Mouse (Mus musculus): ENCODE data around the gene Gpatch4. TPM values are rescaled to one million over a fixed set of nuclear protein-coding genes. Genes with fewer than 3 reads are reported as not detected.
A peak's percentile ranks its signal among the peaks of the same experiment; 100 is the strongest.

The Gpatch4 gene
- total RNA-seq (2021), result 10 to 100 TPM; 13.1 to 16.7 TPM
- long read RNA-seq, experiment 1, transcript Gpatch4-202 (9 exons, 1,768 nt), result major isoform, 5 of 18 reads
- long read RNA-seq, experiment 1, partial matches to known transcripts, result 0 of 18 reads
- long read RNA-seq, experiment 1, other reads (novel, unspliced or antisense), result 10 of 18 reads
- long read RNA-seq, experiment 2, transcript Gpatch4-201 (8 exons, 1,630 nt), result minor isoform, 5 of 18 reads
- long read RNA-seq, experiment 2, transcript Gpatch4-202 (9 exons, 1,768 nt), result major isoform, 9 of 18 reads
- long read RNA-seq, experiment 2, partial matches to known transcripts, result 1 of 18 reads
- long read RNA-seq, experiment 2, other reads (novel, unspliced or antisense), result 3 of 18 reads

DNA sequence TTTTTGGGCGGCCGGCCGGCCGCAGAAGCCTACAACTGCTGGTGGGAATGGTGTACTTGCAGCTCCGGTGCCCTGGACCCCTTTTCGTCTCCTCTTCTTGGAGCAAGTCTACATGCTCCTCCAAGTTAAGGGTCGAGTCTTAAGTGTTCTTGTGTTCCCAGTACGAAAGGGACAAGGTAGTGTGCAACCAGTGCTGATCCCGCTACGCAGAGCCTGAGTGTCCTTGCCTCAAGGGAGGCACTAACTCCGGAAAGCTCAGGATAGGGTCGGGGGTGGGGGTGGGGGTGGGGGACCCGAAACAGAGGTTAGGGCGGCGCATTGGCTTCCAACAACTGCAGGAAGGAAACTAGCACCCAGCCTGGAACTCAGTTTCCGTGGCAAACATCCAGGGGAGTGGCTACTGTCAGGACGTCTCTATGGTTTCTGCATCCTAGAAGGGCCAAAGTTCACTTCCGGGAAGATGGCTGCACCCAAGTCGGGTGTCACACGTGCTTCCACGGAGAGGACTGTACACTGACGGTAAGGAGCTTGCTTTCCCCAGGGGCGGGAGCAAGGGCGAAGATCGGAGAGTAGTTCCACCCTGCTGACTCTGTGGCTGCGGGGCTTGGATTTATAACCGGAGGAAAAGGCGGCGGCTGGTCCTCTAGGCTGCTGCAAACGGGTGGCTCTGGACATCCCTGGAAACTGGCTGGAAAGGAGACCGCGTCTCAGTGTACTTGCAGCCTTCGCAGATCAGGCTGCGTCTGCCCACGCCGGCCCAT lies at the start of gene Gpatch4:
Gpatch4 (plus strand) TSS at position 448 of the 761 bp plus-strand sequence.
- DNase-seq, result peak; percentile 75

DNA sequence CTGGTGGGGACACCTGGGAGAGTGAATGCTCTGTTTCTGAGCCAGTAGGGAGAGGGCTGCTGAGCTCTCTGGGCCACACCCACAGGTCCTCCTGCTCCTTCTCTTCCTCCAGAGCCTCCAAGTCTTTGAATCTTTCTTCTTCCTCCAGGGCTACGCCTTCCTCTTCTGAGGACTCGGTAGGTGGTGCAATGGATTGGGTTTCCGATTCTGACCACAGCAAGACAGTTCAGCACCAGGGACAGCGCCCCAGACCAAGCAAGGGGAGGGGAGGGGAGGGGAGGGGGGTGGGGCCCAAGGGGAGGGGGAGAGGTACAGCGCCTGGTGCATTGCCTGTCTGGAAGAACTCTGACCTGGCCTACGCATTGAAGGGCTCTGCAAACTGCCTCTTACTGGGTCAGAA lies 49.5 kb upstream of the Gpatch4 start:
- no peak for DNase-seq

DNA sequence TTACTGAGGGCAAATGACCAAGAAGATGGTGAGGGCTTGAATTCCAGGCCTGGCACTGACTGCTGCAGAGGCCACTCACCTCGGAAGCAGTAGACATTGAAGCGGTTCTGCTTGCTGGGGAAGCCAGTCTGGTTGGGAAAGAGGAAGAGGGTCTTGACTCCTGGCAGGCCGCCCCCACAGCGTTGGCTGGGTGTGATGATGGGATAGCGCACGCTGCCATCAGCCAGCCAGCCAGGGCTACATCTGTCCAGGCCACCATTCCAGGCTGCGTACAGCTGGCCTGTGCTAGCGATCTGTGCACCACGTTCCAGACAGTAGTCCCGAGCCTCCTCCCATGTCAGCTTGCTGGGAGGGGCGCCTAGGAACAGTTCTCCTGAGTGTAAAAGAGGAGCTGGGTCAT lies 47.6 kb upstream of the Gpatch4 start:
- no peak for DNase-seq

DNA sequence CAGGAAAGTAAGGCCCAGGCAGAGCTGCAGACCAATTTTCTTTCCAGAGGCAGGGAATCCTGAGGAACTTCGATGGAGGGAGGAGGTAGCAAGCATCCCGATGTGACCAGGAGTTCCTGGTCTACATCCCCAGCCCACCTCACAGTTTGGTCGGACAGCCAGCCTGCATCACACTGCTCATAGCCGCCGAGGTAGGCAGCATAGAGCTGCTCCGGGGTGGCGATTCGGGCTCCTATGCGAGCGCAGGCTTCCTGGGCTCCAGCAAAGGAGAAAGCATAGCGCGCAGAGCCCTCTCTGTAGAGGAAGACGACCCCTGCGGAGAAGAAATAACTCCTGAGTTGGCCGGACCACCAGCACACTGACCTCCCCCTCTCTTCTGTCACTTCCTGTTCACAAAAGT lies 46.5 kb upstream of the Gpatch4 start:
- DNase-seq, result no peak

DNA sequence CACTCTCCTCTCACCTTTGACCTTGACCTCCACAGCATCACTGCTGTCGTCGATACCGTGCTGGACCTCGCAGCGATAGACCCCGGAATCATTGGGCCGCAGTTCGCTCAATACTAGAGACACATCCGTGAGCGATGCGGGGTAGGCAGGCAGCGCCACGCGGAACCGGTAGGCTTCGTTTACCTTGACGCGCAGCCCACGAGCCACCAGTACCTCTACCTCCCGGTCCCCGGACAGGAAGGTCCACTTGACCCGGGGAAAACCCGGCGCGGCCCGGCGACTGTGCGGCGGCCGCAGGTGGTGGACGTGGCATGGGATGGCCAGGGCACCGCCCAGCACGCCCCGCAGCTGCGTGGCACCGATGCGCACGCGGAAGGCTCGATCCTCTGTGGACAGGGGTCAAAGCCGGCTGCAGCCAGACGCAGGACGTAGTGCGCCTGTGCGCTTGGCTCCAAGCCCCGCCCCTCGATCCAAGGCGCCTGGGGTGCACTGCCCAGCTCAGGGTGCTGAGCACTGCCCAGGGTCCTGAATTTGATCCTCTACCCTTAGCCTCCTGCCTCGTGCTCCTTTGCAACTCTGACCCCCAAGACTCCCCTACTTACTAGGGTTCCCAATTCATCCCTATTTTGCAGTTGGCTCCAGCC lies 45.8 kb upstream of the Gpatch4 start:
- DNase-seq, result no peak

DNA sequence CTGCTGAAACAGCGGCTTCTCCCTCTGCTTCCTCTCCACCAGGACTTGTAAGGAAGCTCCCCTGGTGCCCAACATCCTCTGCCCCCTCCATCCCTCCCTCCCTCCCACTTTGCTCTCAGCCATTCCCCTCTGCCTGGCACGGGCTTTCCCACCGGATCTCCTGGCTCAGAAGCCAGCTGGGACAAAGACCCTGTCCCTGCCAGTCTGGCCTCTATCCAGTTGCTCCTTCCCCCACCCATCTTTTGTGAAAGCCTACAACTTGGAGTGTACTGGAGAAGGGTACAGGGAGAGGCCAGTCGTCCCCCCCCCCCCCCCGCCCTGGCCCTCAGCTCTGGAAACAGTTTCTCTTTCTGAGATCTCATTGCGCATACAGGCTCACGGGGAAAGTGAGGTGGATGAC lies 44.2 kb upstream of the Gpatch4 start:
- DNase-seq, result no peak

DNA sequence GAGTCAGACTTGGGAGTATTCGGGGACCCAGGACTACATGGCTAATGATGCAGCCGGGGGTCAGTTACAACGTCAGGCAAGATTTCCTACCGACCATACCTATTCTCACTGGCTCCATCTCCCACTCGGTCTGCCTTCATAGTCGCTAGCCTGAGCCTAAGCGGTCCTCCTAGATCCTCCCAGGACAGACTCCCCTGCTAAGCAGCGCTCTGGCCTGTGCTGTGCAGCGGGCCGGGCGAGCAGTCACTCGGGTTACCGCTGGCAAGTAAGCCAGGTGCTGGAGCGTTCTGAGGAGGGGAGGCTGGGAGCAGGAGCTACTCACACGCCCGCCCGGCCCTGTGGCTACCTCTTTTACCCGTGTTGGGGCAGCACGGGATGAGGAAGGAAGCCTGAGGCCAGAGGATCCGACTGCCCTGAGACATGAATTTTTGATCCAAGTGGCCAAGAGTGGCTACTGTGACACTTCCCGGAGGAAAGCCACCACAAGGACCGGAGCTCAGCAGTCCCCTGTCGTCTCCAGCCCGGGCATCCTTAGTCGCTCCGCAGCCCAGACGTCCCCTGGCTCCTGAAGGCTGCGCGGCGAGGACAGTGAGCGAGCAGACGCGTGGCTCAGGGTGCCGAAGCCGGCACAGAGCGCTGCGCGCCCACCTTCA lies 43.5 kb upstream of the Gpatch4 start:
- DNase-seq, result no peak

DNA sequence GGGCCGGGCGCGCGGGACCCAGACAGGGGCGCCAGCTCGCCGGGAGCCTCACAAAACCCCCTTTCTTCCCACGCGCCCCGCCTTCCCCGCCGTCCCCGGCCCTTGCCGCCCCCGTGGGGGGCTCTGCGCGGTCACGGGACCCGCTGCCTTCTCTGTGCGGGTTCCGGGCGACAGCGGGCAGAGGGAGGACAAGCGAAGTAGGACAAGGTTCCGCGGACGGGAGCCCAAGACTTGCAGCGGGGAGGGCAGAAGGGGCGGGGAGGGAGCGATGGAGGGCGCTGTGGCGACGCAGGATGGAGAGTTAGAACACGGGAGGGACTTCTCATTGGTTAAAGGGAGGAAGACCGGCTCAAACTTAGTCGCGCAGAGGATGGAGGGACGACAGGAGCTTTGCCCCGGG lies 42.7 kb upstream of the Gpatch4 start, which contains the start of gene Bcan:
Bcan (minus strand) TSS at position 50 of the 400 bp plus-strand sequence.
- no peak for DNase-seq

DNA sequence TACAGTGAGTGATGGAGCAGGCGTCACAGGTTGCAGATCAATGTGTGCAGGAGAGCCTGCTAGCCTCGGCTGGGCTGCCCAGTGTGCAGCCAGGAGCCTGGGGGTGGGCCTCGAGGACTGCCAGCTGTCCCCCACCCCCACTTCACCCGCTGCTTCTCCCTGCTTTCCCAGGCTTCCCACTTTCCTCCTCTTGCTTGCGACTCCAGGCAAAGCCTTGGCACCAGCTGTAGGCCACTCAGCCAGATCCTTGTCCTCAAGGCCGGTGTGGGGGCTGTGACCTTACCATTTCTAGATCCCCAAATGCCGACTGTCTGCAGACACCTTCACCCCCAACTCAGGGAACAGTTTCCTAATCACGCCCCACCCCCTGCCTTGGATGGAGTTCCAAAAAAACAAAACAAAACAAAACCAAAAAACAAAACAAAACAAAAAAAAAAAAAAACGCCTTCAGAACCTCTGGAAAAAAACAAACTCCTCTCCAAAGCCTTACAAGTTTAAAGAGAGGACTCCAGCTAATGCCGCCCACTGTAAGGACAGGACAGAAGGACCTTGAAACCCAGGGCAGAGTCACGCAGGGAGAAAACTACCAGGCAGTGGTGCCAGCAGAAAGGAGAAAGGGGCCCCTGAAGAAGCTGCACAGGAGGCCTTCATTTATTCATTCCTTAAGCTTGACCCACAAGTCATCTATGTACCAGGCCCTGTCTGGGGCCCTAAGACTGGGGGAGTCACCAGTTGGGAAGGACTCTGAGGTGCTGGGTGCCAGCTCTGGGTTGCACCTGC lies 41.9 kb upstream of the Gpatch4 start:
- no peak for DNase-seq

DNA sequence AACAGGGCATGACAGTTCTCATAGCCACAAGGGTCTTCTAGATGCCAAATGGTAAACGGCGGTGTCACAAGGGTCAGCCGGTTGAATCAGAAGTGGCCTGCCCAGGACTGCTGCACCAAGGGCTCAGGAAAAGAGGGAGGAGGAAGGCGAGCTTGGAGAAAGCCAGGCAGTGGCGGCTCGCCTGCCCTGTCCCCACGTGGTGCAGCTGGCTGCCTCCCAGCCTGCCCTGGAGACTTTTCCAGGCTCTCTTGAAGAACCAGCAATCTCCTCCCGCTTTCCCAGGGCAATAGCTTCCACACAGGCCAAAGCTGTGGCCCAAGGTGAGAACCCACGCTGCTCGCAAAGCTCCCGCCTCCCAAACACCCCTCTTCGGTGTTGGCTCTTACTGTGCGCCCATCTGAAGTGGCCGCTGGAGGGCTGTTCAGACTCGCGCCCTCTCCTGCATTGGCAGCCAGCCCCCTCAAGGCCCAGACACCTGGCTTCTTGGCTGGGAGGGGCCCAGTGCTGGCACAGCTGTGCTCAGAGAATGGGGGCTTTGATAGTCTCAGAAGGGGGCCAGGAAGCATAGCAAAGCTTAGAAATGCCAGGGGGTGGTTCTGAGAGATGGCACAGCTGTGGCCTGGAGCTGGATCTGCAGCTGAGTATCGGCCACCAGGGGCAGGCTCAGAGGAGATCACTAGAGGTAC lies 40.5 kb upstream of the Gpatch4 start:
- DNase-seq, result no peak

DNA sequence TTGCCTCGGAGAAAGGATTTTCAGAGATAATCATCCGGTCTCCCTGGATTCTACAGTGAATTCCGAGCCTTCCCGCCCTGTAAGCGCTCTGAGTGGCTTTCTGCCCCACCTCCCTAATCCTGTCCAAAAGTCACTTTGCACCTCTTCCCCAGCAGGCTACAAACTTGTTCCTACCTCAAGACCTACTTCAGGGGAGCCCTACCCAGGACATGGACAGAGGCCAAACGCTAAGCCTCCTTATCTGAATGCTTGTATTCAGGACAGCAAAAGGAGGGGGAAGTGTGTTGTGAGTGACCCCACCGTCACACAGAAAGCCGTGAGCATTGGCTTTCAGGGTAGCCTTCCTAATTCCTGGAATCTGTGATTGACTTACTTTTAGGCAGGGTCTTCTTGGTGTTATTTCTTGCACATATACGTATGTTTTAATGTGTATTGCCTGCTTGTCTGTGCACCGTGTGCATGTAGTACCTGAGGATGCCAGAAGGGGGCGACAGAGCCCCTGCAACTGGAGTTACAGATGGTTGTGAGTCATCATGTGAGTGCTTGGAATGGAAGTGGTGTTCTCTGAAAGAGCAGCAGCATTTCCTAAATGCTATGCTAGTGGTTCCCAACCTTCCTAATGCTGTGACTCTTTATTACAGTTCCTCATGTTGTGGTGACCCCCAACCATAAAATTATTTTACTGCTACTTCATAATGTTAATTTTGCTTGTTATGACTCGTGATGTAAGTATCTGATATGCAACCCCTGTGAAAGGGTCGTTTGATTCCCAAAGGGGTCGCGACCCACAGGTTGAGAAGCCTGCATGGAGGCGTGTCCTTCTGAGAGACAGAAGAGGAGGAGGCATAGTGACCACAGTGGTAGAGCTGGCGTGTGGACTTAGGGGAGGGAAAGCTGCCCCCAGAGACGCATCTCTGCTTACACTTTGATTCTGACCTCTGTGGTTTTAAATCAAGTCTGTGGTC lies 36.8 kb upstream of the Gpatch4 start:
- no peak for DNase-seq

DNA sequence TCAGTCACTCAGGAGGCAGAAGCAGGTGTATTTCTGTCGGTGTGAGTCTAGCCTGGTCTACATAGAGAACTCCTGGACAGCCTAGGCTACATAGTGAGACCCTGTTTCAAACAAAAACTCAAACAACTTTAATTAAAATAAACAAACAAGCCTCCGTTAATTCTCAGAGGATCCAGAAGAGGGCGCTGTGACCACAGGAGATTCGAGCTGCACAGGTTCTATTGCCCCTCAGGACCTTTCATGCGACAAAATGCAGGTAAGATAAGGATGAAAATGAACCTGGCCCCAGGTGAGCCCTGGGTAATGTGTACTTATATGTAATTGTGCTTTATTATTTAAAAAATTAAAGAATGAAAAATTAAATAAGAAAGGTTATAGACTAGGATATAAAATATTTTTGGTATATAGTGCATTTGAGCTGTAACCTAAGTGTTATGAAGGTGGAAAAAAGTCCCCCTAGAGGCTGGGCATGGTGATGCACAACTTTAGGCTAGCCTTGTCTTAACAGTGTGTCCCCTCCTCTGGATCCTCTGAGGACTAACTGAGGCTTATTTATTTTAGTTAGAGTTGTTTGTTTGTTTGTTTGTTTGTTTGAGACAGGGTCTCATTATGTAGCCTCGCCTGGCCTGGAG lies 32.2 kb upstream of the Gpatch4 start:
- DNase-seq, result no peak

DNA sequence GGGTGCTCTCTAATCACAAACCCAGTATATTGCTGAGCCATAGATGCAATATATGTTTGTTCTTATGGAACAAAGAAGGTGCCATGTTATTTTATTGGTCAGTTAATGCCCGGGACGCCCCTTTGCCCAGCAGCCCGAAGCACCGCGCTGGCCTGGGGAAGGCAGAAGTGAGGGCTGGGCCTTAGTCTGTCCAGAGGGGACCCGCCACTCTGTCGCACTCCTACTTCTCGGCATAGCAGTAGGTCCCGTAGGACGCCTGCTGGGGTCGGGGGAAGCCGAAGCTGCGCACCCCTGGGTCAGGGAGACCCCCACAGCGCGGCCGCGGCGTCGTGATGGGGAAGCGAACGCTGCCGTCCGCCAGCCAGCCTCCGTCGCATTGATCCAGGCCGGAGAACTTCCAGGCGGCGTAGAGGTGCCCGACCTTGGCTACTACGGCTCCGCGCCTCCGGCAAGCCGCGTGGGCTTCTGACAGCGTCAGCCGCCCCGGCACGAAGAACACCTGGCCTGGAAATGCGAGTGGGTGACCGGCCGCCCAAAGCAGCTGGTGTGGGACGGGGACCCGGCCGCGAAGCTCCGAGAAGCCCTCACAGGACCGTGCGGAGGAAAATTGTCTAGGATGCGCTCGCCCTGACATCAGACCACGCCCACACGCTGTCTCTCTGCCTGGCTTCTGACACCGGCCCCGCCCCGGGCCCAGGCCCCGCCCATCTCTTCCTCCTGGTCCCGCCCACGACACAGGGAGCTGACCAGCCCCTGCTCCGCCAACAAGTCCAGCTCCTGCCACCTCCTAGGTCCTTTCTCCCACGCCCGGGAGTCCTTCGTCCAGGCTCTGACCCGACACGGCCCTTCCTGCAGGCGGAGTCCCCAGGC lies 20.4 kb upstream of the Gpatch4 start:
- peak; percentile 88 for DNase-seq

DNA sequence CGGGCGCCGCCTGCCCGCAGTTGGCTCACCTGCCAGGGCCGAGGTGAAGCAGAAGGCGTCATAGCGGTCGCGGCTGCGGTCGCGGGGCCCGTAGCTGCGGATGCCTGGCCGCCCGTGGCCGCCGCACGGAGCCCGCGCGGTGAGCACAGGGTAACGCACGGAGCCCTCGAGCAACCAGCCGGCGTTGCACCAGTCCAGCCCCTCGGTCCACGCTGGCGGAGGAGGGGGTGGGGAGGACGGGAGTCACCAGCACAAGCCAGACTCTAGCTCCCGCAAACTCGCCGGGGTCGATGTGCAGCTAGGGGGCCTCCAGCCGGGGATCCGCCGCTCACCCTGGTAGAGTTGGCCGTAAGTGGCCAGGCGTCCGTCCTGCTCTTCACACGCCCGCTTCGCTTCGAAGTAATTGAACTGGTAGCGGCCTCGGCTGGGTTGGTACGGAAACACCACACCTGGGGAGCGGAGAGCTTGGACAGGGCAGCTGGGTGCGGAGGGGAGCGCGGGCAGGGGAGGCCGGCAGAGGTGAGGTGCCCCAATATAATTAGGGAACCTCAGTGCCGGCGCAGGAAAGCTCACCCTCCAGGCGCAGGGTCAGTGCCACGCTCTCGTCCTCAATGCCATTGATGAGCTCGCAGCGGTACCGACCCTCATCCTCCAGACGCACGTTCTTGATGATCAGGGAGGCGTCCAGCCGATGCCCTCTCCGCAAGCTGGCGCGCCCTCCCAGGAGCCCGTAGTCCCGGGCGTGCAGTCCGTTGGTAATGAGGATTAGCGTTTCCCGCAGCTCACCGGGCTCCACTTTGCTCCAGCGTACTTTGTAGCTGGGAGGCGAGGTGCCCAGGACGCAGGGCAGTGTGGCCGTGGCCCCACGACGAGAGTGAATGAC lies 19.5 kb upstream of the Gpatch4 start:
- DNase-seq, result no peak

DNA sequence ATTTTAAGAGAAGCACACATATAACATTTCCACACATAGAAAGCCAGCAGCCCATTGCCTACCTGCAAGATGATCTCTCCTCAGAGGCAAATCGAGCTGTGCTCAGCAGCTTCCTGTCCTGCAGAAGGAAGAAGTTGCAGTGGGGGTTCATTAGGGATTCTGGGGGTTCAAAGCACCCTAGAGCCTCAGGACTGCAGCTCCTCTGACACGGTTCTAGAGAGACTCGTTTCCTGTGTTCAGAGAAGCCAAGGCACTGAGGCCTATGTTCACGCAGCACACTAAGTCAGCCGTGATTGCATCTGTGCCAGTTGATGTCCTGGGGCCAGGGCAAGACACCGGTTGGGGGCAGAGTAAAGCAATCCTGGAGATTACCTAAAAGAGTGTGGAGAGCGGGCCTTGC lies 16.1 kb upstream of the Gpatch4 start:
- no peak for DNase-seq

DNA sequence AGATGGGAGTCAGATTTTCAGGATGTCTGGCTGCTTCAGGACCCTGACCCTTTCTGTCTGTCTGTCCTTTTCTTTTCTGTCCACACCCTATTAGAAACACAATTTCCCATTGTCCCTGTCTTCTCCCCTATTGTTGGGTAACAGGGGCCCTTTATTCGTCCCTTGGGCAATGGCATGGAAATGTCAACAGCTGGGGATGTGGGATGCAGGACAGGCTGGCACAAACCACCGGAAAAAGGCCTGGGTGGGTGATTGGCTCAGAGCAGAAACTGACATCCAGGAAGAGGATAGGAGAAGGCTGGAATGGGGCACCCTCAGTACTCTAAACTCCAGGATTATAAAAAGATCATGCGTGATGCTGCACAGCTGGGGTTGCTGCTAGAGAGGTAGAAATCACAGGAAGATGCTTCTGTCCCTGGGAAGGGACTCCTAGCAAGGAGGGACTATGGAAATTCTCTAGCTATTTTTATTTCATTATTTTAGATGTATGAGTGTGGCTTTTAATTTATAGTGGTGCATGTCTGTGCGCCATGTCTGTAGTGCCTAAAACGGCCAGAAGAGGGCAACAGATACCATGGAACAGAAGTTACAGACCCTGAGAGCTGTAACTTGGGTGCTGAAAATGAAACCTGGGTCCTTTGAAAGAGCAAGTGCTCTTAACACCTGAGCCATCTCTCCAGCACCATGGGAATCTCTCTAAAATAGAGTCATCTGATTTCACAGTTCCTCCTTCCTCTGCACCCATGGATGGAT lies 15.3 kb upstream of the Gpatch4 start, which contains the start of gene Hapln2:
Hapln2 (minus strand) TSS at position 150 of the 753 bp plus-strand sequence.
- DNase-seq, result no peak

Data from gastrocnemius, postnatal 25 days (tissue).